Mouse (Mus musculus): ENCODE data around the gene Tti1. TPM values are rescaled to one million over a fixed set of nuclear protein-coding genes. Genes with fewer than 3 reads are reported as not detected.

The Tti1 gene
- total and polyA plus RNA-seq, 3 experiments = 19.3 to 26.5 TPM; not detected in 1

DNA sequence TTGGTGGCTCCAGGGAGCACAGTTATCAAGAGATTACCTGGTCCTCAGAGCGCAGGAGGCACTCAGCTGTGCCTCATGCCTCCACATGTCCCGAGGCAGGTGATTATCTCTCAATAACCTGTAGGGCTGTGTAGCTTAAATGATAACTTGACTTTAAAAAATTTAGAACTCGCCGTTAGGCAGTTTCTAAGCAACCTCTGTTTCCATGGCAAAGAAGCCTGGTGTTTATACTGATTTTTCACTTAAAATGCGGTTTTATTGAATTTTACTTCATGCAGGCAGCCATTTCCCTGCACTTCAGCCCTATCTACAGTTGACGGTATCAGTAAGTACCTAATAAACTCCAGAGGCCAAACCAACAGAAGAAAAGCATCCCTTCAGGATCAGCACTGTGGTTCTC, 42.0 kb downstream of the Tti1 start:
- Histone ChIP-seq H3K4me3 (ENCODE audit: control insufficient read depth in 1 of 2, insufficient read depth in 1 of 2, low read depth in 2 of 2, low read length in 2 of 2) (no peak overlapping the region), H3K27me3 (ENCODE audit: control insufficient read depth in 1 of 2, insufficient read depth in 2 of 2, low read length in 2 of 2) (no peaks in the 10 kb centered on the region), H3K79me2 (ENCODE audit: control insufficient read depth, insufficient read depth, low read length, poor library complexity) (no peaks in the 10 kb centered on the region), H3K4me1 (ENCODE audit: control insufficient read depth in 1 of 2, insufficient read depth in 2 of 2, low read length in 2 of 2) (no peaks in the 10 kb centered on the region), H3K36me3 (ENCODE audit: control insufficient read depth in 1 of 2, insufficient read depth in 2 of 2, low read length in 2 of 2) (no peaks in the 10 kb centered on the region; a peak in 1 of 4 replicates), H3K9ac (ENCODE audit: control insufficient read depth, low read depth, low read length, poor library complexity, severe bottlenecking) (no peak overlapping the region), H3K27ac (ENCODE audit: control insufficient read depth, low read depth, low read length) (no peak overlapping the region), H3K9me3 (replicated peaks; ENCODE audit: insufficient read depth, low read length) (no peaks in the 10 kb centered on the region)
- TF ChIP-seq MXI1 (IDR thresholded peaks at IDR 0.05; ENCODE audit: low read depth, low read length) (no peak), MAX (IDR thresholded peaks at IDR 0.05; ENCODE audit: low read length) (no peak), RCOR1 (IDR thresholded peaks at IDR 0.05; ENCODE audit: low read depth, low read length) (no peak), MYB (IDR thresholded peaks at IDR 0.05; ENCODE audit: low read depth, low read length) (no peak), EP300 (IDR thresholded peaks at IDR 0.05; ENCODE audit: low read depth in 1 of 2, low read length in 2 of 2) (no peak), ELF1 (IDR thresholded peaks at IDR 0.05; ENCODE audit: low read depth, low read length) (no peak), UBTF (IDR thresholded peaks at IDR 0.05; ENCODE audit: borderline replicate concordance, insufficient read depth, low read depth, low read length) (no peak), RAD21 (IDR thresholded peaks at IDR 0.05; ENCODE audit: low read depth, low read length) (no peak), GATA1 (IDR thresholded peaks at IDR 0.05; ENCODE audit: low read depth, low read length) (no peak), USF2 (IDR thresholded peaks at IDR 0.05; ENCODE audit: borderline replicate concordance in 1 of 2, insufficient read depth in 1 of 2, low read depth in 1 of 2, low read length in 2 of 2) (no peak), TCF12 (IDR thresholded peaks at IDR 0.05; ENCODE audit: low read depth, low read length) (no peak)
- DNase-seq (ENCODE audit: low read depth, low spot score) = no peak

DNA sequence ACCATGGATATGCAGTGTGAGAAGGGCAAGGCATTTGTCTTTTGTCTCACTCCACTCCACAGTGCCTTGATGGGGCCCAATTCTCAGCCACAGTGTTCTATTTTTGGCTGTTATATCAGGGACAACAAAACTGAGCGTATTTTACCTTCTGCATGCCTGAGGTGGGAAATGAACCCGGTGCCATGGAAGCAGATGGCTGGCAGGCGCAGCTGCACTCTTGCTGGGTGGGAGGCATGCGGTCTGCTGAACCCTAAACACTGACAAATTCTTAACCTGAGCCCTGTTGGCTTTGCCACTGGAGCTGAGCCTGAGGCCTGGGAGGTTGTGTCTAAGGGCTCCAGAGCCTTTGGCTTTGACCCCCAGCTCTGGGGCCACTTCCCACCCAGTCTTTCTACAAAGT, 42.6 kb downstream of the Tti1 start:
- Histone ChIP-seq H3K36me3 (ENCODE audit: control insufficient read depth in 1 of 2, insufficient read depth in 2 of 2, low read length in 2 of 2) (no peaks in the 10 kb centered on the region; a peak in 1 of 4 replicates), H3K9me3 (replicated peaks; ENCODE audit: insufficient read depth, low read length) (no peaks in the 10 kb centered on the region), H3K79me2 (ENCODE audit: control insufficient read depth, insufficient read depth, low read length, poor library complexity) (no peaks in the 10 kb centered on the region), H3K4me1 (ENCODE audit: control insufficient read depth in 1 of 2, insufficient read depth in 2 of 2, low read length in 2 of 2) (no peaks in the 10 kb centered on the region), H3K9ac (ENCODE audit: control insufficient read depth, low read depth, low read length, poor library complexity, severe bottlenecking) (no peak overlapping the region), H3K27ac (ENCODE audit: control insufficient read depth, low read depth, low read length) (no peak overlapping the region), H3K4me3 (ENCODE audit: control insufficient read depth in 1 of 2, insufficient read depth in 1 of 2, low read depth in 2 of 2, low read length in 2 of 2) (no peak overlapping the region), H3K27me3 (ENCODE audit: control insufficient read depth in 1 of 2, insufficient read depth in 2 of 2, low read length in 2 of 2) (no peaks in the 10 kb centered on the region)
- DNase-seq (ENCODE audit: low read depth, low spot score) = no peak
- TF ChIP-seq ZKSCAN1 (IDR thresholded peaks at IDR 0.05; ENCODE audit: low read depth, low read length) (no peak), GABPA (IDR thresholded peaks at IDR 0.05; ENCODE audit: low read depth, low read length) (no peak), EP300 (IDR thresholded peaks at IDR 0.05; ENCODE audit: low read depth in 1 of 2, low read length in 2 of 2) (no peak), USF2 (IDR thresholded peaks at IDR 0.05; ENCODE audit: borderline replicate concordance in 1 of 2, insufficient read depth in 1 of 2, low read depth in 1 of 2, low read length in 2 of 2) (no peak), MYC (IDR thresholded peaks at IDR 0.05; ENCODE audit: low read depth, low read length) (no peak), ZMIZ1 (IDR thresholded peaks at IDR 0.05; ENCODE audit: low read depth, low read length) (no peak), SMC3 (IDR thresholded peaks at IDR 0.05; ENCODE audit: low read depth, low read length) (no peak), GATA1 (IDR thresholded peaks at IDR 0.05; ENCODE audit: low read depth, low read length) (no peak)

Measured in MEL (cell line).